Mouse (Mus musculus) left cerebral cortex, postnatal 10 days (tissue): Measurements from ENCODE around the gene Pcsk6. TPM values are rescaled to one million over a fixed set of nuclear protein-coding genes. Genes with fewer than 3 reads are reported as not detected.
"Not testable (repeated sequence)": the region's sequence is repeated elsewhere in the genome, so short reads cannot be mapped to it uniquely, and the experiment has no call there.

Experiments
- DNase-seq, 2 experiments: peaks; one replicate each; pipeline ENCODE4 v3.0.0; 2021 to 2022; ENCODE audit warnings: low spot score in 2 of 2, mixed read lengths in 1 of 2; ENCODE audit errors: extremely low spot score in 1 of 2
- intact Hi-C: fragments of 180-260 bp; cut with DNase I; formaldehyde crosslinking; loops from one replicate; pipeline ENCODE4 v1.15.1; 2025
- total RNA-seq, 2 experiments: library from RNA; stranded (reverse); gene quantifications; 2 replicates each; pipeline ENCODE4 v1.2.3; 2021

Gene Pcsk6
- total RNA-seq, 2 experiments from 2014 or later: 7.6 to 7.7 TPM

- DNase-seq: no peak
- intact Hi-C loops: no loop called here
Measured at GRCm38 (mm10) chr7:65916566-65916965, 55.0 kb downstream of the Pcsk6 start.

GRCm38 (mm10) chr7:65918431-65918830 is 56.9 kb downstream of the Pcsk6 start:
- intact Hi-C loops: no loop called here
- DNase-seq: no peak

GRCm38 (mm10) chr7:65929398-65929797 is 67.9 kb downstream of the Pcsk6 start:
- DNase-seq: no peak
- intact Hi-C loops: no loop called here

- no peak for DNase-seq
- intact Hi-C loops: loop anchor here (10.0 kb wide), 2 partner anchors 196 to 226 kb away; no protein-coding TSS in a partner anchor
Measured at GRCm38 (mm10) chr7:65930478-65930877, 68.9 kb downstream of the Pcsk6 start.

- intact Hi-C loops: loop anchor here (10.0 kb wide), 2 partner anchors 200 to 230 kb away; no protein-coding TSS in a partner anchor
- DNase-seq: not testable (repeated sequence)
Measured at GRCm38 (mm10) chr7:65934238-65934970, 72.9 kb downstream of the Pcsk6 start.

GRCm38 (mm10) chr7:65935211-65935610 is 73.7 kb downstream of the Pcsk6 start:
- no peak for DNase-seq
- intact Hi-C loops: loop anchor here (10.0 kb wide), 2 partner anchors 200 to 230 kb away; no protein-coding TSS in a partner anchor

- DNase-seq: no peak
- intact Hi-C loops: no loop called here
Measured at GRCm38 (mm10) chr7:65940988-65941387, 79.5 kb downstream of the Pcsk6 start.

- intact Hi-C loops: no loop called here
- no peak for DNase-seq
Measured at GRCm38 (mm10) chr7:65945342-65945993, 83.9 kb downstream of the Pcsk6 start.

- intact Hi-C loops: no loop called here
- no peak for DNase-seq
Measured at GRCm38 (mm10) chr7:65946397-65946796, 84.9 kb downstream of the Pcsk6 start.

GRCm38 (mm10) chr7:65948891-65949290 is 87.4 kb downstream of the Pcsk6 start:
- no peak for DNase-seq
- intact Hi-C loops: no loop called here

GRCm38 (mm10) chr7:65954583-65954982 is 93.0 kb downstream of the Pcsk6 start:
- DNase-seq: no peak
- intact Hi-C loops: no loop called here

- peak in 1 of 2 experiments; percentile 48 for DNase-seq
- intact Hi-C loops: no loop called here
Measured at GRCm38 (mm10) chr7:65955304-65956220, 94.0 kb downstream of the Pcsk6 start.

GRCm38 (mm10) chr7:65957245-65957644 is 95.7 kb downstream of the Pcsk6 start:
- DNase-seq: no peak
- intact Hi-C loops: no loop called here

- no peak for DNase-seq
- intact Hi-C loops: no loop called here
Measured at GRCm38 (mm10) chr7:65958105-65958504, 96.6 kb downstream of the Pcsk6 start.

GRCm38 (mm10) chr7:65959221-65959924 is 97.8 kb downstream of the Pcsk6 start:
- intact Hi-C loops: no loop called here
- DNase-seq: no peak

- intact Hi-C loops: no loop called here
- no peak for DNase-seq
Measured at GRCm38 (mm10) chr7:65962611-65963010, 101.1 kb downstream of the Pcsk6 start.

- intact Hi-C loops: no loop called here
Measured at GRCm38 (mm10) chr7:65964398-65964797, 102.9 kb downstream of the Pcsk6 start.

GRCm38 (mm10) chr7:65971301-65971700 is 109.8 kb downstream of the Pcsk6 start:
- intact Hi-C loops: no loop called here
- DNase-seq: no peak

More at GRCm38 (mm10) chr7:65964398-65964797, 102.9 kb downstream of the Pcsk6 start:
- DNase-seq: no peak

- no peak for DNase-seq
- intact Hi-C loops: no loop called here
Measured at GRCm38 (mm10) chr7:65977286-65977685, 115.8 kb downstream of the Pcsk6 start.
